Mouse (Mus musculus): ENCODE data around the gene Fbf1. TPM values are rescaled to one million over a fixed set of nuclear protein-coding genes. Genes with fewer than 3 reads are reported as not detected.
A peak's percentile ranks its signal among the peaks of the same experiment; 100 is the strongest.
"Not testable (repeated sequence)": the region's sequence is repeated elsewhere in the genome, so short reads cannot be mapped to it uniquely, and the experiment has no call there.

Gene Fbf1
- total RNA-seq, 1 experiment from 2014 or later, result 31.0 TPM

DNA sequence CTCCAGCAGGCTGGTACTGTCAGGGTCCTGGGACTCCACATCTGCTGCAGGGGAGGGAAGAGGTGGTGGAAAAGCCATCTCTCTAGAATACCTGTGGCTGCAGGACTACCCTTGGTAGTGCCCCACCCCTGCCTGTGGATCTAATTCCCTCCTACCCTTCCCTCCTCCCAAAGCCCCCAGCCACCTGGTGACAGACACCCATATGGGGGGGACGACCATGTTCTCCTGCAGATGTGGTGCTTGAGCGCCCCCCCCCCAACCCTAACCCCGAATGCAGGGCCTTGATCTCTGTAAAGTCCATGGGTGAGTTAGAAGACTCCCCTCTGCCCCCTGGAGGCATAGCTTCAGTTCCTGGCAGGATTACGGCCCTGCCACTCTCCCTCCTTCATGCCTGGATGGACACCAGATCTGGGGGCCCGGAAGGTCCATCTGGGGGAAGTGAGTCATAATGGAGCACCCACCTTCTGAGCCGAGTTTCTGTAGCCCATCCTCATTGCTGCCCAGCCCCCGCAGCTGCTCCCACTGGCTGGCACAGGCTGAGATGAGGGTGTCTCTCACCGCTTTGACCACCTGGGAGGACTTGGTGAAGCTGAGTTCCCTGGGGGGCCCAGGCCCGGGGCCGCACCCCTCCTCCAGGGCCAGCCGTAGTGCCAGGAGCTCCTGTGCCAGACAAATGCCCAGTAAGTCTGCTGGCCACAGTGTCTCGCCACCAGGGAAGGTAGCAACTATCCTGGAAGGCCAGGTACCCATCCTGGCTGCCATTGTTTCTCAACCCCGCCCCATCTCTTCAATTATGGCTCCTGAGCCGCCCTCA lies 60.8 kb downstream of the Fbf1 start:
- DNase-seq, result no peak

DNA sequence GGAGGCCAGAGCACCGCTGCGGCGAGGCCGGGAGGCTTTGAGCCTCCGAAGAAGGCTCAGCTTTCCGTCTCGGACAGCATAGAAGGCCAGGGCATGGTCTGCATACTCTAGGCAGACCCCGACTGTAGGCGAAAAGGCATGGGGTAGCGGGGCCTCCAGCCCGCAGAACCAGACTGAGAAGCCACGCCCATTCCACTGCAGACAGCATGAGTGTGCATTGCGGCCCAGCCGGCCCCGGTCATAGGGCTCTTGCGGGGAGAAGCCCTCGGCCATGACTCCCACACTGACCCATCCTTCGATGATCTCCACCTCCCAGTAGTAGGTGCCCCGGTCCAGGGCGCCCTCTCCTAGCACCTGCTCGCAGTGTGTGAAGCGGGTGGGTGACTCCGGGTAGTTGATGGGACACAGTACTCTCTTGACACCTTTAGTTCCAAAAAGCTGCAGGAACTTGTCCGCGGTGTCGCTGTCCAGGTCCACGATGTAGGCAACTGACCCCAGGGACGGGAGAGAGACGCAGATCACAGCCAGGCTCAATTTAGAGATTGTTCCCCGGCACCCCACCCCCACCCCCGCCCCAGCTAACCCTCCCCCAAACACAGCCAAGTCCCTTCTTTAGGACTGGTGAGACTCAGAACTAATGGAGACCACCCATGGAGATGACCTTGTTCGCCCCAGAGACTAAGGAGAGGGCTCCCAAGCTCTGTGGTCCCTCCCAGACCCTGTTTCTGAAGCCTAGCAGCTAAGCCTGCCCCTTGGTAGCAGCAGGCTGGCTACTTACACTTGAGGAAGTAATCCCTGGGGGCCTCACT lies 61.6 kb downstream of the Fbf1 start:
- no peak for DNase-seq

DNA sequence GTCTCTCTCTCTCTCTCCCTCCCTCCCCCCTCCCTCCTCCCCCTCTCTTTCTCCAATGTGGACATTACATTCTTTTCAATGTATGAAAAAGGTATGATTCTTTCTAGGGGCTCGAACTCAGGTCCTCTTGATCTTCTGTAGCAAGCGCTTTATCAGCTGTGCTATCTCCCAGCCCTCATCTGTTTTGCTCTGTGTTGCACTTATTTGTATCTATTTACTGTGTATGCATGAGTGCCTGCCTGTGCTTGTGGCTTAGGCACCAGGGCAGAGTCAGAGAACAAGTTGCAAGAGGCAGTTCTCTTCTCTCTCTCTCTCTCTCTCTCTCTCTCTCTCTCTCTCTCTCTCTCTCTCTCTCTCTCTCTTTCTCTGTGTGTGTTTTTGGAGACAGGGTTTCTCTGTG lies 62.9 kb downstream of the Fbf1 start:
- no peak for DNase-seq

DNA sequence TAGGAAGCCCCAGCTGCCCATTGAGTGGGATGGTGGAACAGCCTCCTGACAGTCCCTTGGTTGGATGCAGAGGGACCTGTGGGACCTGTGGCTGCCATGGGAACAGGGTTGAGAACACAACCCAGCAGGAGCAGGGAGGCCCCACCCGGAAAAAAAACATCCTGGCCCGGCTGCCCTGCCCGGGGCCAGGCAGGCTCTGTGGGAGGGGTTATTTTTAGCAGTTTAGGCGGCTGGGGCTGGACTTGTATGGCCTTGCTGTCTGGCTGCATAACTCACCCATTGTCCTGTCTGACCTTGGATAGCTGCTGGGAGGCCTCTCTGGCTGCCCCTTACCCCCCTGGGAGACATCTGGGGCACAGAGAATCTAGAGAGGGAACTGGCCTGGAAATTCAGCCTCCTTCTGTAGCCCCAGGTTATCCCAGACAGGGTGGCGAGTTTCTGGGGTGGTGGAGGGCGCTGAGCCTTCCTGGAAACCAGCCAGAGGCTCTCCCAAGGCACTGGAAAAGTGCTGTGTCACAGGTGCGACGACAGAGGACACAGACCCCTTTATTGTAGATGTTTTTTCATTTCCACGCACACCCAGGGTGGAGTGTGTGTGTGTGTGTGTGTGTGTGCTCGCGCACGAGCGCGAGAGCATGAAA lies 63.8 kb downstream of the Fbf1 start:
- DNase-seq, result peak; percentile 85

DNA sequence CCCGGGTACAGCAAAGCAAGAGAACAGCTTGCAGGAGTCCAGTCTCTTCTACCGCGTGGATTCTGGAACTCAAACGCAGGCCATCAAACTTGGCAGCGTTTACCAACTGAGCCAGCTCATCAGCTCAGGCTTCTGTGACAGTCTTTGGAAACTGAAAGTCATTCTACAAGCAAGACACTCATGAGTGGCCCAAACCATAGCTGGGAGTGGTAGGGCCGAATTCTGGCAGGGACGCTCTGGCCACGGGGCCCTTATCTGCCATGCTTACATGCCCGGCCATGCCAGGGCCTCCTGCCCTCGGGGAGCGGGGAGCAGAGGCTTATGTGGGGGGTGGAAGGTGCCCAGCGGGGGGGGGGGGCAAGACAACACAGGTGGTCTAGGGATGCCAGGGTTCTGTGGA lies 64.4 kb downstream of the Fbf1 start:
- DNase-seq, result no peak

DNA sequence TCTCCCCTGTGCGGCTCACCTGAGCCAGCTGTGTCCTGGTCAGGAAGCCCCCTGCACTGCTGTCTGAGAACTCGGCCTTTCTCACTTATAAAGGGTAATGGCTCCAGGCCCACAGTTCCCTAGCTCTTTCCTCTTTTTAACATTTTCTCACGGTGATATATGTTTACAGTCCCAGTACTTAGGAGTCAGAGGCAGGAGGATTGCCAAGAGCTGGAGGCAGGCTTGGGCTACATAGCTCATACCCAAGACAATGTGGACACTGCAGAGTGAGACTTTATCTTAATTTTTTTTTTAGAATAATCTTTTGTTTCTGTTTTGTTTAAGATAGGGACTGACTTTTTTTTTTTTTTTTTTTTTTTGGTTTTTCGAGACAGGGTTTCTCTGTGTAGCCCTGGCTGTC lies 65.5 kb downstream of the Fbf1 start:
- DNase-seq, result no peak

DNA sequence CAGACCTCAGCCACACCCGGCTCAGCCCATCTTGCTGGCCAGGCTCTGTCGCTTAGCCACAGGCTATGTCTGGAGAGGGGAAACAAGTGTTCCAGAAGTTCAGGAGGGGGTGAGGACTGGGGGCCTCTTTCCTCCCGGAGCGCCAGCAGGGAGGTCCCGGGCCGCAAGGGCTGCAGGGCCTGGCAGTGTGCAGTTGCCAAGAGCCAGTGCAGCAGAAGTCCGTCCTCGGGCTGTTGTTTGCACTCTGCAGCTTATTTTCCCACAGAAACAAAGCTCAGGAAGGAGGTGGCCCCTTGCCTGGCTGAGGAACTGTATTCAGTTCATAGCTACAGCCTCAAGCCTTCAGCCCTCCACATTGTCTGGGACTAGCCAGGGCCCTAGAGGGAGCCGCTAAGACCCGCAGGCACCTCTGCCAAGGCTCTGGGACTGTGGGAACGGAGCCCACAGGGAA lies 66.0 kb downstream of the Fbf1 start:
- peak; percentile 57 for DNase-seq

DNA sequence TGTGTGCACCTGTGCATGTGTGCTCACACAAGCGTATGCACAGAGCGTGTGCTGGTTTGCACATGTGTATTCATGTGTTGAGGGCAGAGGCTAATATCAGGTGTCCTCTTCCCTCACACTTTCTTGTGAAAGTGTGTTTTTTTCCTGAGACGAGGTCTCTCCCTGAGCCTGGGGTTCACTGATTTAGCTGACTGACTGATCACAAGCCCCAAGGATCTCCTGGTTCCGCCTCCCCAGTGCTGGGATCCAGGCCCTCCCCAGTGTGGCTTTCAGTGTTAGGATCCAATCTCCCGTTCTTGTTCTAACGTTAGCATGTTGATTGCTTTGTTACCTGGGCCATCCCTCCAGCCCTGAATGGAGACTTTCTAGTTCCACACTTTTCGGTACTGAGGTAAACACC lies 67.1 kb downstream of the Fbf1 start:
- no peak for DNase-seq

GRCm38 (mm10) chr11:116100385-116100784 lies 67.6 kb downstream of the Fbf1 start:
- peak; percentile 54 for DNase-seq

DNA sequence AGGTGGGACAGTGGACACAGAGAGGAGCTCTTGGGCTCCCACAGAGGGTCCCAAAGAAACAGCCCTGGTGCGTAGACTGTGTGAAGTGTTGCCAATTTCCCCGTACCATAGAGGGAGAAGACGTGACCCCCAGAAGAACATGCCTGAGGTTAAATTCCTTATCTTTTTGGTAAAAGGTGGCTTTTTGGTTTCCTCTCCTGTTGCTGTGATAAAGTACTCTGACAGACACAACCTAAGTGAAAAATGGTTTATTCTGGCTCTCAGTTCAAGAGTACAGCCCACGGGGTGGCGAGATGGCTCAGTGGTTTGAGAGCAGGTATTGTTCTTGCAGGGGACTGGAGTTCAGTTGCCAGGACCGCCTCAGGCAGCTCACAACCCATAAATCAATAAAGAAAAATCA lies 68.5 kb downstream of the Fbf1 start:
- DNase-seq, result no peak

GRCm38 (mm10) chr11:116098711-116099460 lies 69.1 kb downstream of the Fbf1 start:
- no peak for DNase-seq

GRCm38 (mm10) chr11:116096213-116097108 lies 71.5 kb downstream of the Fbf1 start:
- peak; percentile 59 for DNase-seq

- DNase-seq, result peak; percentile 76
Measured at GRCm38 (mm10) chr11:116095573-116095972, 72.4 kb downstream of the Fbf1 start.

DNA sequence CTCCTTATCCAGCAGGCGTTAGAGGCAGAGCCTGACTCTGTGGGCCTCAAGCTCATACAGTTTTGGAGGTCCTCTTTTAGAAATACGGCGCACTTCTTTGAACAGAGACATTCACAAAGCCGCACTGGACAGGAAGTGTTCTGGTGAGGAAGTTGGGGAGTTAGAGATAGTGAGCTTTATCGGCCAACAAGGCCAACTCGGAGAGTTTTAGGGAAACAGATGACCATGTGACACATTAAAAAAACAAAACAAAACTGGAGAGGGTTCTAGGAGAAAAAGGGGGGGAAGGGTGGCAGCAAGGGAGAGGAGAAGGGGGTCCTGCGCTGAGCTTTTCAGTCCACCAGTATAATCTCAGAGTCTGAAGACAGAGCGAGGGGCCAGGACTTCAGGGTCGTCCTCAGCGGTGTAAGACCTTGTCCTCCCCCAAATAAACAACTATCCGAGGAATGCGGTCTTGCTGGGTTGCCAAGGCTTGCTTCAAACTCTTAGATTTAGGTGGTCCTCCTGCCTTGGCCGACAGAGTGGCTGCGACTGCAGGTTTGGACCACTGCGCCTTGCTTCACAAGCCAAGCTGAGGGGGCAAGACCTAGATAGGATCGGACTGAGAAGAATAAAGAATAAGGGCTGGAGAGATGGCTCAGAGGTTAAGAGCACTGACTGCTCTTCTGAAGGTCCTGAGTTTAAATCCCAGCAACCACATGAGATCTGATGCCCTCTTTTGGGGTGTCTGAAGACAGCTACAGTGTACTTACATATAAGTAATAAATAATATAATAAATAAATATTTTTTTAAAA lies 74.0 kb downstream of the Fbf1 start:
- DNase-seq, result peak; percentile 48

DNA sequence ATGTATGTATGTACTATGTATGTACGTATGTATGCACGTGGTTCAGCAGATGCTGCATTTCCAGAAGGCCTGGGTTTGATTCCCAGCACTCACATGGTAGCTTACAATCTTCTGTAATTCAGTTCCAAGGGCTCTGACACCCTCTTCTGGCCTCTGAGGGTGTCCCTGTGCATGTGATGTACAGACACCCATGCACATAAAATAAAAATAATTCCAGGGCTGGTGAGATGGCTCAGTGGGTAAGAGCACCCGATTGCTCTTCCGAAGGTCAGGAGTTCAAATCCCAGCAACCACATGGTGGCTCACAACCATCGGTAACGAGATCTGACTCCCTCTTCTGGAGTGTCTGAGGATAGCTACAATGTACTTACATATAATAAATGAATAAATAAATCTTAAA lies 75.0 kb downstream of the Fbf1 start:
- DNase-seq, result not testable (repeated sequence)

Other genes with a start within 250 kb of the Fbf1 start
- gene Sap30bp, start 234.9 kb downstream of the Fbf1 start, total RNA-seq (2021), result 40.9 and 42.9 TPM in 2 replicates
- 18.3 and 22.3 TPM in 2 replicates for gene Recql5, start 234.7 kb downstream of the Fbf1 start, total RNA-seq (2021)
- gene Itgb4, start 193.5 kb downstream of the Fbf1 start, total RNA-seq (2021), result 3.6 and 4.4 TPM in 2 replicates
- 41.5 and 51.9 TPM in 2 replicates for gene Galk1, start 155.4 kb downstream of the Fbf1 start, total RNA-seq (2021)
- gene H3f3b, start 140.2 kb downstream of the Fbf1 start, total RNA-seq (2021), result 340 and 347 TPM in 2 replicates
- 20.6 and 24.4 TPM in 2 replicates for gene Unk, start 137.8 kb downstream of the Fbf1 start, total RNA-seq (2021)
- 0.74 and 4.0 TPM in 2 replicates for gene Unc13d, start 90.2 kb downstream of the Fbf1 start, total RNA-seq (2021)
- gene Wbp2, start 81.2 kb downstream of the Fbf1 start, total RNA-seq (2021), result 121 and 127 TPM in 2 replicates
- gene Trim47, start 41.0 kb downstream of the Fbf1 start, total RNA-seq (2021), result 19.9 and 23.6 TPM in 2 replicates
- gene Trim65, start 37.0 kb downstream of the Fbf1 start, total RNA-seq (2021), result 8.6 and 10.2 TPM in 2 replicates
- gene Mrpl38, start 29.3 kb downstream of the Fbf1 start, total RNA-seq (2021), result 90.7 and 95.0 TPM in 2 replicates
- 16.7 and 20.0 TPM in 2 replicates for gene Ten1, start 30.7 kb upstream of the Fbf1 start, total RNA-seq (2021)
- gene Acox1, start 30.9 kb upstream of the Fbf1 start, total RNA-seq (2021), result 150 and 199 TPM in 2 replicates
- 1.3 and 1.7 TPM in 2 replicates for gene Evpl, start 69.9 kb upstream of the Fbf1 start, total RNA-seq (2021)
- gene Srp68, start 106.1 kb upstream of the Fbf1 start, total RNA-seq (2021), result 63.1 and 70.4 TPM in 2 replicates
- not detected in 2 replicates for gene Galr2, start 112.8 kb upstream of the Fbf1 start, total RNA-seq (2021)
- 50.5 and 62.8 TPM in 2 replicates for gene Exoc7, start 139.1 kb upstream of the Fbf1 start, total RNA-seq (2021)
- gene Foxj1, start 167.2 kb upstream of the Fbf1 start, total RNA-seq (2021), result 0.23 and 0.30 TPM in 2 replicates
- 8.6 and 10.1 TPM in 2 replicates for gene Rnf157, start 244.9 kb upstream of the Fbf1 start, total RNA-seq (2021)

Measured in adrenal gland, postnatal 14 days (tissue).